Mouse (Mus musculus) midbrain, embryonic 13.5 days (tissue): ENCODE data around the gene Gucy2e. TPM values are rescaled to one million over a fixed set of nuclear protein-coding genes. Genes with fewer than 3 reads are reported as not detected.
A peak's percentile ranks its signal among the peaks of the same experiment; 100 is the strongest.

Experiments
- ATAC-seq: fragments of 200-750 bp; cut with Nextera tagmentation; 2 replicates; pipeline ENCODE4 v1.8.0; 2017; ENCODE audit warnings: mild to moderate bottlenecking, moderate TSS enrichment, moderate library complexity
- H3K27ac ChIP-seq: fragments of 300-500 bp; sonication (generic); 2 replicates; pipeline ENCODE4 v1.5.1; 2015; ENCODE audit warnings: inconsistent platforms, mild to moderate bottlenecking, moderate library complexity
- H3K27me3 ChIP-seq: fragments of 300-500 bp; sonication (generic); 2 replicates; pipeline ENCODE4 v1.6.1; 2015; ENCODE audit warnings: mild to moderate bottlenecking, inconsistent platforms
- H3K36me3 ChIP-seq: fragments of 300-500 bp; sonication (generic); 2 replicates; pipeline ENCODE4 v1.6.1; 2015; ENCODE audit warnings: mild to moderate bottlenecking, inconsistent platforms
- H3K4me1 ChIP-seq: fragments of 300-500 bp; sonication (generic); replicated peaks from 2 replicates; pipeline ENCODE4 v1.6.1; 2015; ENCODE audit warnings: inconsistent platforms
- H3K4me2 ChIP-seq: fragments of 300-500 bp; sonication (generic); replicated peaks from 2 replicates; pipeline ENCODE4 v1.6.1; 2015; ENCODE audit warnings: moderate library complexity, mild to moderate bottlenecking, inconsistent platforms
- H3K4me3 ChIP-seq: fragments of 300-500 bp; sonication (generic); replicated peaks from 2 replicates; pipeline ENCODE4 v1.5.1; 2015; ENCODE audit warnings: mild to moderate bottlenecking, inconsistent platforms
- H3K9ac ChIP-seq: fragments of 300-500 bp; sonication (generic); replicated peaks from 2 replicates; pipeline ENCODE4 v1.6.1; 2015; ENCODE audit warnings: mild to moderate bottlenecking, inconsistent platforms
- H3K9me3 ChIP-seq: fragments of 300-500 bp; sonication (generic); 2 replicates; pipeline ENCODE4 v1.6.1; 2016; ENCODE audit warnings: mild to moderate bottlenecking, inconsistent platforms
- WGBS: fragments of 180-500 bp; shearing (Covaris S2); methylation state at CpG from one replicate; pipeline ENCODE4 v1.1.7; 2015; 5-methylcytosine and 5-hydroxymethylcytosine counted together
- polyA plus RNA-seq: library from polyadenylated mRNA; unstranded; fragments of >200 nt; fragmentation: Nextera tagmentation; extraction: Ambion mirVana; gene quantifications from 2 replicates; pipeline ENCODE4 v1.2.1, GENCODE M21; 2015

Gucy2e gene
- polyA plus RNA-seq, result 0.32 and 0.42 TPM in 2 replicates

- Histone ChIP-seq H3K9me3 (no peaks in the 10 kb centered on the region), H3K27ac (peak within 1 kb of the TSS; percentile 78), H3K9ac (peak within 1 kb of the TSS; percentile 66), H3K4me3 (peak within 1 kb of the TSS; percentile 47), H3K4me2 (peak within 1 kb of the TSS; percentile 71), H3K4me1 (peaks cover 20% of the 10 kb centered on the region), H3K36me3 (no peaks in the 10 kb centered on the region), H3K27me3 (peaks cover 37% of the 10 kb centered on the region)
- no peak for ATAC-seq
- WGBS, result 9% methylated on average over 13 of the region's 13 CpGs
These were observed at the start of gene Gucy2e for GRCm38 (mm10) chr11:69236926-69237260. Gene Gucy2e, minus strand, starts transcription at chr11:69237036.

DNA sequence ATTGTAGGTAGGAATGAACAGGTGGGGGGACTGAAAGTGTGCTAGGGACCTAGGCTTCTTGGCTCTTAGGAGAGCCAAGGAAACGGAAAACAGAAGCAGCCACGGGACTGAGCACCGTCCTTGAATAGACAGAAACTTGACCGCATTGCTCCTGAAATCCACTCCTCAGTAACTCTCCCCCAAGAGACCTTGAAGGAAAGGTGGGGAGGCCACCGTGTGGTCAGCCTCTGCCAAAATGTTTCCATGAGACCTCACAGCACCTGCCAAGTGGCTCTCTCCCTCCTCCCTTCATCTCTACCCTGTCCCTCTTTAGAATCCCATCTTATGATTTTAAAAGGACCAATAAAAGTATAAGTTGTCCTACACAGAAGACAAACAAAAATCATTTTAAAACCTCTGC is 40.4 kb upstream of the Gucy2e start:
- no peak for ATAC-seq
- WGBS, result 79% methylated on average over 5 of the region's 5 CpGs

DNA sequence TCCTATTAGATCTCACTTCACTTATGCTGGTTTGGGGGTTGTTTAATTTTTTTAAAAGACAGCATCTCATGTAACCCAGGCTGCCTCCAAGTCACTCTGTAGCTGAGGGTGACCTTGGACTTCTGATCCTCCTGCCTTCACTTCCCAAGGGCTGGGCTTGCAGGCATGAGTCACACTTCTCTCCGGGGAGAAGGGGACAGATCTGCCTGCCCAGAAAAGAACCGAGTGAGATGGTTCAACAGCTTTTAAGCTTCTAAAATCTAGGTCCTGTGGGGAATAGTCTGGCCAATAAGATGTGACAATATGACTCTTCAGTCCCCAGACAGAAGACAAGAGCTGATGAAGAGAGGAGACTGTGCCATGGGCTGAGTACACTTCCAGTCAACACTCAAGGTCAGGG is 39.2 kb upstream of the Gucy2e start:
- no peak for ATAC-seq
- H3K4me3 ChIP-seq, result no peak overlapping the region
- no peaks in the 10 kb centered on the region for H3K27me3 ChIP-seq
- no peaks in the 10 kb centered on the region for H3K36me3 ChIP-seq
- no peak overlapping the region for H3K9ac ChIP-seq
- H3K4me1 ChIP-seq, result peaks cover 10% of the 10 kb centered on the region; the same call in 1 of the 2 replicates
- H3K27ac ChIP-seq, result no peak overlapping the region
- 74% methylated on average over 2 of the region's 2 CpGs for WGBS
- no peaks in the 10 kb centered on the region for H3K9me3 ChIP-seq
- H3K4me2 ChIP-seq, result no peak overlapping the region

More for the DNA sequence above, 40.4 kb upstream of the Gucy2e start:
- no peaks in the 10 kb centered on the region for H3K4me1 ChIP-seq
- no peaks in the 10 kb centered on the region for H3K27me3 ChIP-seq
- H3K9me3 ChIP-seq, result no peaks in the 10 kb centered on the region
- H3K36me3 ChIP-seq, result no peaks in the 10 kb centered on the region
- H3K27ac ChIP-seq, result no peak overlapping the region
- no peak overlapping the region for H3K4me2 ChIP-seq
- no peak overlapping the region for H3K9ac ChIP-seq
- H3K4me3 ChIP-seq, result no peak overlapping the region

GRCm38 (mm10) chr11:69275650-69276049 is 38.8 kb upstream of the Gucy2e start:
- no peak overlapping the region for H3K4me2 ChIP-seq
- no peaks in the 10 kb centered on the region for H3K36me3 ChIP-seq
- no peaks in the 10 kb centered on the region for H3K9me3 ChIP-seq
- 79% methylated on average over 6 of the region's 6 CpGs for WGBS
- no peak overlapping the region for H3K27ac ChIP-seq
- H3K9ac ChIP-seq, result no peak overlapping the region
- ATAC-seq, result no peak
- no peak overlapping the region for H3K4me3 ChIP-seq
- H3K27me3 ChIP-seq, result no peaks in the 10 kb centered on the region
- H3K4me1 ChIP-seq, result peaks cover 10% of the 10 kb centered on the region; the same call in 1 of the 2 replicates

DNA sequence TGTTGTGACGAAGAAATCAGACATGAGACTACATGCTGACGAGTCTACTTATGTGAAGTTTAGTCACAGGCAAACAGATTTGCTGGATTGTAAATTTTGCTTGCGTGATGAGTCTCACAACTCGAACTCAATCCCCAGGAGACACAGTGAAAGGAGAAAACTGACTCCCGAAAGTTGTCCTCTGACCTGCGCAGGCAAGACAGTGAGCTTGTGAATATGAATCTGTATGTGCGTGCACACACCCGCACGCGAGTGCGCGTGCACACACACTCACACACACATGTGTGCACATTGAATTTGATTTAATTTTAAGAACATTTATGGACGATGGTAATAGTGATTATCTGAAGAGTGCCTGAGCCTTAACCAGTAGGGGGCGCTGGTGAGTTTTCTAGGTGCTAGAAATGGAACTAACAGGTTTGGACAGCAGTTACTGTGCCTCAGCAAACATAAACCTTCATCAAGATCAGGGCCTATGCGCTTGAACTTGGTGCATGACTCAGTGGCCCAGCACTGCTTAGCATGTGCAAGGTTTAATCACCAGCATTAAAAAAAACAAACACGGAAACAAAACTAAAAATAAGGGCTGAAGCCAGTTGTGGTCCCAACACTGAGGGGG is 35.4 kb upstream of the Gucy2e start:
- peaks cover 16% of the 10 kb centered on the region; the same call in 1 of the 2 replicates for H3K27me3 ChIP-seq
- no peak overlapping the region for H3K4me3 ChIP-seq
- H3K27ac ChIP-seq, result no peak overlapping the region
- no peak for ATAC-seq
- no peaks in the 10 kb centered on the region for H3K9me3 ChIP-seq
- H3K4me2 ChIP-seq, result no peak overlapping the region
- peaks cover 14% of the 10 kb centered on the region; the same call in 1 of the 2 replicates for H3K4me1 ChIP-seq
- H3K9ac ChIP-seq, result no peak overlapping the region
- WGBS, result 38% methylated on average over 16 of the region's 16 CpGs
- H3K36me3 ChIP-seq, result no peaks in the 10 kb centered on the region

GRCm38 (mm10) chr11:69269575-69269974 is 32.7 kb upstream of the Gucy2e start:
- Histone ChIP-seq H3K36me3 (no peaks in the 10 kb centered on the region), H3K4me1 (peaks cover 31% of the 10 kb centered on the region), H3K4me2 (0 out of 2 replicates have a peak overlapping the region, but pooled peaks have one; percentile 6), H3K4me3 (no peak overlapping the region), H3K9me3 (no peaks in the 10 kb centered on the region), H3K9ac (no peak overlapping the region), H3K27me3 (peaks cover 16% of the 10 kb centered on the region; the same call in 1 of the 2 replicates), H3K27ac (no peak overlapping the region)
- WGBS, result 19% methylated on average over 13 of the region's 13 CpGs
- ATAC-seq, result no peak

GRCm38 (mm10) chr11:69268100-69268499 is 31.3 kb upstream of the Gucy2e start:
- H3K4me1 ChIP-seq, result peaks cover 31% of the 10 kb centered on the region
- peaks cover 16% of the 10 kb centered on the region; the same call in 1 of the 2 replicates for H3K27me3 ChIP-seq
- WGBS, result 84% methylated on average over 13 of the region's 13 CpGs
- no peak for ATAC-seq
- H3K9ac ChIP-seq, result no peak overlapping the region
- no peaks in the 10 kb centered on the region for H3K9me3 ChIP-seq
- H3K4me2 ChIP-seq, result no peak overlapping the region
- no peaks in the 10 kb centered on the region for H3K36me3 ChIP-seq
- no peak overlapping the region for H3K4me3 ChIP-seq
- no peak overlapping the region; the same call in 1 of the 2 replicates for H3K27ac ChIP-seq

GRCm38 (mm10) chr11:69267341-69267740 is 30.5 kb upstream of the Gucy2e start:
- peak; percentile 21; the same call in 1 of the 2 replicates for ATAC-seq
- Histone ChIP-seq H3K9me3 (no peaks in the 10 kb centered on the region), H3K4me3 (no peak overlapping the region), H3K4me1 (peaks cover 31% of the 10 kb centered on the region), H3K36me3 (no peaks in the 10 kb centered on the region), H3K9ac (no peak overlapping the region), H3K27me3 (peaks cover 16% of the 10 kb centered on the region; the same call in 1 of the 2 replicates), H3K4me2 (no peak overlapping the region), H3K27ac (no peak overlapping the region)
- 26% methylated on average over 7 of the region's 7 CpGs for WGBS

GRCm38 (mm10) chr11:69266253-69266652 is 29.4 kb upstream of the Gucy2e start:
- H3K4me3 ChIP-seq, result peak overlapping the region; percentile 12
- ATAC-seq, result peak; percentile 87
- peaks cover 22% of the 10 kb centered on the region for H3K4me1 ChIP-seq
- no peak overlapping the region for H3K9ac ChIP-seq
- 13% methylated on average over 10 of the region's 10 CpGs for WGBS
- peaks cover 16% of the 10 kb centered on the region; the same call in 1 of the 2 replicates for H3K27me3 ChIP-seq
- H3K4me2 ChIP-seq, result peak overlapping the region; percentile 42
- peak overlapping the region; percentile 30 for H3K27ac ChIP-seq
- H3K9me3 ChIP-seq, result no peaks in the 10 kb centered on the region
- no peaks in the 10 kb centered on the region for H3K36me3 ChIP-seq

- H3K27ac ChIP-seq, result peak overlapping the region; percentile 30; the same call in 1 of the 2 replicates
- H3K36me3 ChIP-seq, result no peaks in the 10 kb centered on the region
- peaks cover 15% of the 10 kb centered on the region; the same call in 1 of the 2 replicates for H3K27me3 ChIP-seq
- H3K9ac ChIP-seq, result no peak overlapping the region
- H3K4me1 ChIP-seq, result peaks cover 21% of the 10 kb centered on the region
- WGBS, result 79% methylated on average over 9 of the region's 9 CpGs
- H3K9me3 ChIP-seq, result no peaks in the 10 kb centered on the region
- H3K4me2 ChIP-seq, result no peak overlapping the region
- no peak for ATAC-seq
- H3K4me3 ChIP-seq, result no peak overlapping the region
These were observed 28.6 kb upstream of the Gucy2e start for GRCm38 (mm10) chr11:69265410-69265809.

DNA sequence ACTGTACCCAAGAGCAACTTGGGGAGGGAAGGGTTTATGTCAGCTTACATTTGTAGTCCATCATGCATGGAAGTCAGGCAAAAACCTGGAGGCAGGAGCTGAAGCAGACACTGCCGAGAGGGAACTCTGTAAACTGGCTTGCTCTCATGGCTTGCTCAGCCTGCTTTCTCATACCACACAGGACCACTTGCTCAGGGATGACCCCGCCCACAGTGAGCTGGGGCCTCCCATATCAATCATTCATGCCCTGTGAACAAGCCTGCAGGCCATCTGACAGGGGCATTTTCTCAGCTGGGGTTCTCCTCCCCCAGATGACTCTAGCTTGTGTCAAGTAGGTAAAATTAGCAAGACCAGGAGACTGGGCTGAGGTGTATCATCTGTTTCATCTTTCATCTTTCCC is 27.4 kb upstream of the Gucy2e start:
- Histone ChIP-seq H3K4me1 (peaks cover 17% of the 10 kb centered on the region), H3K27me3 (peaks cover 12% of the 10 kb centered on the region; the same call in 1 of the 2 replicates), H3K4me3 (no peak overlapping the region), H3K9ac (no peak overlapping the region), H3K27ac (no peak overlapping the region), H3K4me2 (no peak overlapping the region), H3K36me3 (no peaks in the 10 kb centered on the region), H3K9me3 (no peaks in the 10 kb centered on the region)
- WGBS, result 74% methylated on average over 2 of the region's 2 CpGs
- no peak for ATAC-seq

- no peaks in the 10 kb centered on the region for H3K4me1 ChIP-seq
- H3K27me3 ChIP-seq, result 0 out of 2 replicates have a peak, but pooled peaks cover 3% of the 10 kb centered on the region
- no peak for ATAC-seq
- H3K4me3 ChIP-seq, result no peak overlapping the region
- H3K9me3 ChIP-seq, result no peaks in the 10 kb centered on the region
- H3K9ac ChIP-seq, result no peak overlapping the region
- H3K4me2 ChIP-seq, result no peak overlapping the region
- no peak overlapping the region for H3K27ac ChIP-seq
- 90% methylated on average over 1 of the region's 1 CpGs for WGBS
- H3K36me3 ChIP-seq, result no peaks in the 10 kb centered on the region
These were observed 23.3 kb upstream of the Gucy2e start for GRCm38 (mm10) chr11:69260111-69260510.
